Mouse (Mus musculus): Measurements from ENCODE around the gene Cygb.

- TF ChIP-seq UBTF (IDR thresholded peaks at IDR 0.05; ENCODE audit: borderline replicate concordance, insufficient read depth, low read depth, low read length): no peak
- TF ChIP-seq CTCF (IDR thresholded peaks at IDR 0.05 in 2 of 3, conservative IDR thresholded peaks at IDR 0.05 in 1 of 3; ENCODE audit: control insufficient read depth in 1 of 3, insufficient read depth in 1 of 3, low read depth in 2 of 3, low read length in 3 of 3, poor library complexity in 1 of 3, severe bottlenecking in 1 of 3): no peak
- no peak for TF ChIP-seq MAFK (IDR thresholded peaks at IDR 0.05; ENCODE audit: borderline replicate concordance, low read depth, low read length)
- TF ChIP-seq CHD2 (IDR thresholded peaks at IDR 0.05; ENCODE audit: low read length): no peak
- TF ChIP-seq USF1 (IDR thresholded peaks at IDR 0.05; ENCODE audit: low read depth, low read length): no peak
- TF ChIP-seq POLR2A (IDR thresholded peaks at IDR 0.05; ENCODE audit: control insufficient read depth in 1 of 2, insufficient read depth in 1 of 2, low read depth in 1 of 2, low read length in 2 of 2, poor library complexity in 1 of 2): no peak
- TF ChIP-seq NELFE (IDR thresholded peaks at IDR 0.05; ENCODE audit: low read depth, low read length): no peak
- no peak for TF ChIP-seq EP300 (IDR thresholded peaks at IDR 0.05; ENCODE audit: low read depth in 1 of 2, low read length in 2 of 2)
- no peak for TF ChIP-seq TAL1 (IDR thresholded peaks at IDR 0.05; ENCODE audit: low read length)
- TF ChIP-seq GATA1 (IDR thresholded peaks at IDR 0.05; ENCODE audit: low read depth, low read length): no peak
- peak; percentile 23; the same call in 1 of the 2 replicates for TF ChIP-seq POLR2AphosphoS2 (IDR thresholded peaks at IDR 0.05; ENCODE audit: low read length)
- no peak for TF ChIP-seq MAZ (IDR thresholded peaks at IDR 0.05; ENCODE audit: low read depth, low read length)
Observed at GRCm38 (mm10) chr11:116679148-116679547, 25.0 kb upstream of the Cygb start.
